Mouse (Mus musculus): ENCODE results near the gene Foxm1. TPM values are rescaled to one million over a fixed set of nuclear protein-coding genes. Genes with fewer than 3 reads are reported as not detected.

Foxm1 gene
- total RNA-seq, 1 experiment = 24.1 TPM

- in situ Hi-C loops (cut with MboI; ENCODE audit: low sequenced_read_pairs in 2 of 2, unreplicated experiment in 2 of 2) = no loop called here
- no peak overlapping the region for H3K9ac ChIP-seq (ENCODE audit: insufficient read depth, low read depth, low read length, poor library complexity, severe bottlenecking)
- no peak overlapping the region for H3K4me3 ChIP-seq (ENCODE audit: insufficient read depth in 1 of 2, low read depth in 1 of 2, low read length in 2 of 2, poor library complexity in 1 of 2, severe bottlenecking in 1 of 2)
- no peak for DNase-seq (ENCODE audit: low read depth, low spot score)
- no peak overlapping the region for H3K27ac ChIP-seq (ENCODE audit: insufficient read depth, low read depth, low read length, poor library complexity, severe bottlenecking)
- no peaks in the 10 kb centered on the region for H3K4me1 ChIP-seq (ENCODE audit: control insufficient read depth in 2 of 2, insufficient read depth in 2 of 2, low read length in 2 of 2, poor library complexity in 1 of 2)
- TF ChIP-seq HCFC1 (IDR thresholded peaks at IDR 0.05; ENCODE audit: borderline replicate concordance, insufficient read depth, low read length) (no peak), ZC3H11A (IDR thresholded peaks at IDR 0.05; ENCODE audit: borderline replicate concordance, low read depth, low read length) (no peak), CHD2 (IDR thresholded peaks at IDR 0.05; ENCODE audit: low read depth, low read length) (no peak), MAFK (IDR thresholded peaks at IDR 0.05; ENCODE audit: insufficient read depth, low read depth, low read length) (no peak), ZNF384 (IDR thresholded peaks at IDR 0.05; ENCODE audit: low read depth, low read length) (no peak)
- H3K9me3 ChIP-seq (ENCODE audit: control insufficient read depth, insufficient read depth, low read depth, low read length) = no peaks in the 10 kb centered on the region
- no peaks in the 10 kb centered on the region for H3K36me3 ChIP-seq (ENCODE audit: control insufficient read depth, insufficient read depth, low read length, poor library complexity, severe bottlenecking)
These were observed 18.5 kb downstream of the Foxm1 start for GRCm38 (mm10) chr6:128381254-128381653.

DNA sequence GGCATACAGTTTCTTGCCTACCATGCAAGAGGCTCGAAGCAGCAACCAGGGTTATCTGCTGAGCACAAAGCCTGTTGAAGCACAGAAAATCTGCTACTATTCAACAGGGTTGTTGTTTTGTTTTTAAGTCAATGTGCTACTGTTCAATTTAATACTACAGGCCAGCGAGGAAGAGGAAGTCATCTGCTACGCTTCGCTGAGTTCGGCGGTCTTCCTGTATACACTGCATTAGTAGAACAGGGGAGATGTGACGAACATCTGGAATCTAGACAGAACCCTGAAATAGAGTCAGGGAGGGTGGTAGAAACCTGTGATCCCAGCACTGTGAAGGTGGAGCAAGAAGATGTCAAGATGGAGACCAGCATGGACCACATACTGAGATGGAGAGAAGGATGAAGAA is 21.0 kb downstream of the Foxm1 start:
- Histone ChIP-seq H3K4me3 (ENCODE audit: insufficient read depth in 1 of 2, low read depth in 1 of 2, low read length in 2 of 2, poor library complexity in 1 of 2, severe bottlenecking in 1 of 2) (no peak overlapping the region), H3K4me1 (ENCODE audit: control insufficient read depth in 2 of 2, insufficient read depth in 2 of 2, low read length in 2 of 2, poor library complexity in 1 of 2) (no peaks in the 10 kb centered on the region), H3K36me3 (ENCODE audit: control insufficient read depth, insufficient read depth, low read length, poor library complexity, severe bottlenecking) (no peaks in the 10 kb centered on the region), H3K9me3 (ENCODE audit: control insufficient read depth, insufficient read depth, low read depth, low read length) (no peaks in the 10 kb centered on the region), H3K9ac (ENCODE audit: insufficient read depth, low read depth, low read length, poor library complexity, severe bottlenecking) (no peak overlapping the region), H3K27ac (ENCODE audit: insufficient read depth, low read depth, low read length, poor library complexity, severe bottlenecking) (no peak overlapping the region)
- in situ Hi-C loops (cut with MboI; ENCODE audit: low sequenced_read_pairs in 2 of 2, unreplicated experiment in 2 of 2) = no loop called here
- TF ChIP-seq MAFK (IDR thresholded peaks at IDR 0.05; ENCODE audit: insufficient read depth, low read depth, low read length) (no peak), ZNF384 (IDR thresholded peaks at IDR 0.05; ENCODE audit: low read depth, low read length) (no peak), HCFC1 (IDR thresholded peaks at IDR 0.05; ENCODE audit: borderline replicate concordance, insufficient read depth, low read length) (no peak), ZC3H11A (IDR thresholded peaks at IDR 0.05; ENCODE audit: borderline replicate concordance, low read depth, low read length) (no peak), CHD2 (IDR thresholded peaks at IDR 0.05; ENCODE audit: low read depth, low read length) (no peak)
- no peak for DNase-seq (ENCODE audit: low read depth, low spot score)

- Histone ChIP-seq H3K4me1 (ENCODE audit: control insufficient read depth in 2 of 2, insufficient read depth in 2 of 2, low read length in 2 of 2, poor library complexity in 1 of 2) (no peaks in the 10 kb centered on the region), H3K27ac (ENCODE audit: insufficient read depth, low read depth, low read length, poor library complexity, severe bottlenecking) (no peak overlapping the region), H3K36me3 (ENCODE audit: control insufficient read depth, insufficient read depth, low read length, poor library complexity, severe bottlenecking) (no peaks in the 10 kb centered on the region), H3K9ac (ENCODE audit: insufficient read depth, low read depth, low read length, poor library complexity, severe bottlenecking) (no peak overlapping the region), H3K4me3 (ENCODE audit: insufficient read depth in 1 of 2, low read depth in 1 of 2, low read length in 2 of 2, poor library complexity in 1 of 2, severe bottlenecking in 1 of 2) (no peak overlapping the region), H3K9me3 (ENCODE audit: control insufficient read depth, insufficient read depth, low read depth, low read length) (no peaks in the 10 kb centered on the region)
- in situ Hi-C loops (cut with MboI; ENCODE audit: low sequenced_read_pairs in 2 of 2, unreplicated experiment in 2 of 2) = no loop called here
- no peak for DNase-seq (ENCODE audit: low read depth, low spot score)
- no peak for TF ChIP-seq ZNF384 (IDR thresholded peaks at IDR 0.05; ENCODE audit: low read depth, low read length)
- TF ChIP-seq HCFC1 (IDR thresholded peaks at IDR 0.05; ENCODE audit: borderline replicate concordance, insufficient read depth, low read length) = no peak
- no peak for TF ChIP-seq CHD2 (IDR thresholded peaks at IDR 0.05; ENCODE audit: low read depth, low read length)
- no peak for TF ChIP-seq ZC3H11A (IDR thresholded peaks at IDR 0.05; ENCODE audit: borderline replicate concordance, low read depth, low read length)
- no peak for TF ChIP-seq MAFK (IDR thresholded peaks at IDR 0.05; ENCODE audit: insufficient read depth, low read depth, low read length)
These were observed 22.3 kb downstream of the Foxm1 start for GRCm38 (mm10) chr6:128385026-128385425.

- Histone ChIP-seq H3K27ac (ENCODE audit: insufficient read depth, low read depth, low read length, poor library complexity, severe bottlenecking) (no peak overlapping the region), H3K36me3 (ENCODE audit: control insufficient read depth, insufficient read depth, low read length, poor library complexity, severe bottlenecking) (no peaks in the 10 kb centered on the region), H3K9me3 (ENCODE audit: control insufficient read depth, insufficient read depth, low read depth, low read length) (no peaks in the 10 kb centered on the region), H3K4me3 (ENCODE audit: insufficient read depth in 1 of 2, low read depth in 1 of 2, low read length in 2 of 2, poor library complexity in 1 of 2, severe bottlenecking in 1 of 2) (no peak overlapping the region), H3K4me1 (ENCODE audit: control insufficient read depth in 2 of 2, insufficient read depth in 2 of 2, low read length in 2 of 2, poor library complexity in 1 of 2) (no peaks in the 10 kb centered on the region), H3K9ac (ENCODE audit: insufficient read depth, low read depth, low read length, poor library complexity, severe bottlenecking) (no peak overlapping the region)
- no peak for TF ChIP-seq MAFK (IDR thresholded peaks at IDR 0.05; ENCODE audit: insufficient read depth, low read depth, low read length)
- no peak for TF ChIP-seq ZNF384 (IDR thresholded peaks at IDR 0.05; ENCODE audit: low read depth, low read length)
- no peak for TF ChIP-seq CHD2 (IDR thresholded peaks at IDR 0.05; ENCODE audit: low read depth, low read length)
- TF ChIP-seq HCFC1 (IDR thresholded peaks at IDR 0.05; ENCODE audit: borderline replicate concordance, insufficient read depth, low read length) = no peak
- no peak for TF ChIP-seq ZC3H11A (IDR thresholded peaks at IDR 0.05; ENCODE audit: borderline replicate concordance, low read depth, low read length)
- DNase-seq (ENCODE audit: low read depth, low spot score) = no peak
- in situ Hi-C loops (cut with MboI; ENCODE audit: low sequenced_read_pairs in 2 of 2, unreplicated experiment in 2 of 2) = no loop called here
These were observed 26.4 kb downstream of the Foxm1 start for GRCm38 (mm10) chr6:128389185-128389584.

GRCm38 (mm10) chr6:128390683-128391082 is 27.9 kb downstream of the Foxm1 start:
- DNase-seq (ENCODE audit: low read depth, low spot score) = no peak
- no peak overlapping the region for H3K27ac ChIP-seq (ENCODE audit: insufficient read depth, low read depth, low read length, poor library complexity, severe bottlenecking)
- TF ChIP-seq MAFK (IDR thresholded peaks at IDR 0.05; ENCODE audit: insufficient read depth, low read depth, low read length) (no peak), HCFC1 (IDR thresholded peaks at IDR 0.05; ENCODE audit: borderline replicate concordance, insufficient read depth, low read length) (no peak), ZC3H11A (IDR thresholded peaks at IDR 0.05; ENCODE audit: borderline replicate concordance, low read depth, low read length) (no peak), ZNF384 (IDR thresholded peaks at IDR 0.05; ENCODE audit: low read depth, low read length) (no peak), CHD2 (IDR thresholded peaks at IDR 0.05; ENCODE audit: low read depth, low read length) (no peak)
- in situ Hi-C loops (cut with MboI; ENCODE audit: low sequenced_read_pairs in 2 of 2, unreplicated experiment in 2 of 2) = no loop called here
- no peaks in the 10 kb centered on the region for H3K9me3 ChIP-seq (ENCODE audit: control insufficient read depth, insufficient read depth, low read depth, low read length)
- no peaks in the 10 kb centered on the region for H3K4me1 ChIP-seq (ENCODE audit: control insufficient read depth in 2 of 2, insufficient read depth in 2 of 2, low read length in 2 of 2, poor library complexity in 1 of 2)
- H3K4me3 ChIP-seq (ENCODE audit: insufficient read depth in 1 of 2, low read depth in 1 of 2, low read length in 2 of 2, poor library complexity in 1 of 2, severe bottlenecking in 1 of 2) = no peak overlapping the region
- no peaks in the 10 kb centered on the region for H3K36me3 ChIP-seq (ENCODE audit: control insufficient read depth, insufficient read depth, low read length, poor library complexity, severe bottlenecking)
- H3K9ac ChIP-seq (ENCODE audit: insufficient read depth, low read depth, low read length, poor library complexity, severe bottlenecking) = no peak overlapping the region
